Mouse (Mus musculus) MEL (cell line): ENCODE data around the gene Fndc9. TPM values are rescaled to one million over a fixed set of nuclear protein-coding genes. Genes with fewer than 3 reads are reported as not detected.

ENCODE experiments used
- DNase-seq: peaks from one replicate; pipeline ENCODE4 v3.0.0; 2011; ENCODE audit warnings: low read depth, low spot score
- H3K27ac ChIP-seq: 2 replicates; pipeline ENCODE4 v1.5.1; 2012; ENCODE audit warnings: low read depth, mild to moderate bottlenecking, control low read depth, low read length, moderate library complexity; ENCODE audit not compliant: control insufficient read depth
- H3K27me3 ChIP-seq, 2 experiments: fragments of 150-350 bp in 1 of 2; sonication (generic) in 1 of 2; 2 replicates each; pipeline ENCODE4 v1.6.1; 2012; ENCODE audit warnings: low read length in 2 of 2, mild to moderate bottlenecking in 2 of 2, improper control_type of control experiment in 1 of 2, moderate library complexity in 1 of 2; ENCODE audit not compliant: insufficient read depth in 2 of 2, control insufficient read depth in 1 of 2
- H3K36me3 ChIP-seq, 2 experiments: 2 replicates each; pipeline ENCODE4 v1.6.1; 2012 to 2014; ENCODE audit warnings: low read length in 2 of 2, improper control_type of control experiment in 1 of 2, inconsistent platforms in 1 of 2, mild to moderate bottlenecking in 1 of 2; ENCODE audit not compliant: insufficient read depth in 2 of 2, control insufficient read depth in 1 of 2
- H3K4me1 ChIP-seq, 2 experiments: fragments of 150-350 bp in 1 of 2; sonication (generic) in 1 of 2; 2 replicates each; pipeline ENCODE4 v1.6.1; 2012; ENCODE audit warnings: low read length in 2 of 2, improper control_type of control experiment in 1 of 2, mild to moderate bottlenecking in 1 of 2; ENCODE audit not compliant: insufficient read depth in 2 of 2, control insufficient read depth in 1 of 2
- H3K4me3 ChIP-seq, 2 experiments: fragments of 150-350 bp in 1 of 2; sonication (generic) in 1 of 2; 2 replicates each; pipeline ENCODE4 v1.5.1; 2012; ENCODE audit warnings: low read depth in 2 of 2, low read length in 2 of 2, mild to moderate bottlenecking in 2 of 2, moderate library complexity in 2 of 2, control low read depth in 1 of 2, improper control_type of control experiment in 1 of 2; ENCODE audit not compliant: control insufficient read depth in 1 of 2, insufficient read depth in 1 of 2
- H3K79me2 ChIP-seq: 2 replicates; pipeline ENCODE4 v1.6.1; 2012; ENCODE audit warnings: mild to moderate bottlenecking, low read length, moderate library complexity; ENCODE audit not compliant: control insufficient read depth, poor library complexity, insufficient read depth
- H3K9ac ChIP-seq: 2 replicates; pipeline ENCODE4 v1.6.1; 2012; ENCODE audit warnings: low read depth, mild to moderate bottlenecking, control low read depth, low read length, moderate library complexity; ENCODE audit not compliant: control insufficient read depth, poor library complexity, severe bottlenecking
- H3K9me3 ChIP-seq: fragments of 150-350 bp; sonication (generic); replicated peaks from 2 replicates; pipeline ENCODE4 v1.6.1; 2012; ENCODE audit warnings: mild to moderate bottlenecking, low read length, improper control_type of control experiment, moderate library complexity; ENCODE audit not compliant: insufficient read depth
- BHLHE40 ChIP-seq: IDR thresholded peaks from 2 replicates; pipeline ENCODE4 v1.6.1; 2012; ENCODE audit warnings: low read depth, mild to moderate bottlenecking, inconsistent platforms, low read length, improper control_type of control experiment, borderline replicate concordance
- CHD1 ChIP-seq: IDR thresholded peaks from 2 replicates; pipeline ENCODE4 v1.6.1; 2012; ENCODE audit warnings: low read depth, mild to moderate bottlenecking, inconsistent platforms, low read length, improper control_type of control experiment
- CHD2 ChIP-seq: IDR thresholded peaks from 2 replicates; pipeline ENCODE4 v1.6.1; 2011; ENCODE audit warnings: low read length, improper control_type of control experiment
- CTCF ChIP-seq, 3 experiments: IDR thresholded peaks in 2 of 3; conservative IDR thresholded peaks in 1 of 3; 2 replicates each; pipeline ENCODE4 v1.5.1; 2011 to 2012; ENCODE audit warnings: low read length in 3 of 3, low read depth in 2 of 3, mild to moderate bottlenecking in 2 of 3, improper control_type of control experiment in 1 of 3, inconsistent platforms in 1 of 3, mixed read lengths in 1 of 3, moderate library complexity in 1 of 3; ENCODE audit not compliant: control insufficient read depth in 1 of 3, insufficient read depth in 1 of 3, poor library complexity in 1 of 3, severe bottlenecking in 1 of 3
- E2F4 ChIP-seq: IDR thresholded peaks from 2 replicates; pipeline ENCODE4 v1.6.1; 2011; ENCODE audit warnings: low read depth, low read length, improper control_type of control experiment, borderline replicate concordance
- ELF1 ChIP-seq: IDR thresholded peaks from 2 replicates; pipeline ENCODE4 v1.6.1; 2014; ENCODE audit warnings: low read depth, mild to moderate bottlenecking, inconsistent platforms, low read length, improper control_type of control experiment, moderate library complexity
- EP300 ChIP-seq, 2 experiments: IDR thresholded peaks; 2 replicates each; pipeline ENCODE4 v1.6.1; 2011; ENCODE audit warnings: improper control_type of control experiment in 2 of 2, low read length in 2 of 2, low read depth in 1 of 2, mild to moderate bottlenecking in 1 of 2
- ETS1 ChIP-seq: IDR thresholded peaks from 2 replicates; pipeline ENCODE4 v1.6.1; 2012; ENCODE audit warnings: low read depth, mild to moderate bottlenecking, inconsistent platforms, low read length, improper control_type of control experiment, moderate library complexity
- GABPA ChIP-seq: IDR thresholded peaks from 2 replicates; pipeline ENCODE4 v1.6.1; 2012; ENCODE audit warnings: low read depth, mild to moderate bottlenecking, inconsistent platforms, low read length, improper control_type of control experiment, moderate library complexity
- HCFC1 ChIP-seq: IDR thresholded peaks from 2 replicates; pipeline ENCODE4 v1.6.1; 2012; ENCODE audit warnings: low read depth, mild to moderate bottlenecking, inconsistent platforms, low read length, improper control_type of control experiment, moderate library complexity
- JUND ChIP-seq: IDR thresholded peaks from 2 replicates; pipeline ENCODE4 v1.6.1; 2011; ENCODE audit warnings: low read depth, mild to moderate bottlenecking, improper control_type of control experiment, low read length
- KAT2A ChIP-seq: conservative IDR thresholded peaks from 2 replicates; pipeline ENCODE4 v1.6.1; 2012; ENCODE audit warnings: low read depth, low read length, improper control_type of control experiment, inconsistent platforms
- MAFK ChIP-seq: IDR thresholded peaks from 2 replicates; pipeline ENCODE4 v1.6.1; 2011; ENCODE audit warnings: low read depth, mild to moderate bottlenecking, low read length, improper control_type of control experiment, borderline replicate concordance
- MAX ChIP-seq: IDR thresholded peaks from 2 replicates; pipeline ENCODE4 v1.6.1; 2011; ENCODE audit warnings: low read length, improper control_type of control experiment
- MEF2A ChIP-seq: IDR thresholded peaks from 2 replicates; pipeline ENCODE4 v1.6.1; 2014; ENCODE audit warnings: low read depth, mild to moderate bottlenecking, inconsistent platforms, low read length, improper control_type of control experiment; ENCODE audit not compliant: poor library complexity, insufficient replicate concordance, severe bottlenecking; ENCODE audit errors: extremely low read depth
- MXI1 ChIP-seq: IDR thresholded peaks from 2 replicates; pipeline ENCODE4 v1.6.1; 2011; ENCODE audit warnings: mild to moderate bottlenecking, low read depth, low read length, improper control_type of control experiment
- MYB ChIP-seq: IDR thresholded peaks from 2 replicates; pipeline ENCODE4 v1.6.1; 2011; ENCODE audit warnings: mild to moderate bottlenecking, low read depth, low read length, improper control_type of control experiment
- NELFE ChIP-seq: IDR thresholded peaks from 2 replicates; pipeline ENCODE4 v1.6.1; 2011; ENCODE audit warnings: low read depth, low read length, improper control_type of control experiment
- NRF1 ChIP-seq: IDR thresholded peaks from 2 replicates; pipeline ENCODE4 v1.6.1; 2014; ENCODE audit warnings: low read depth, mild to moderate bottlenecking, inconsistent platforms, low read length, improper control_type of control experiment, moderate library complexity; ENCODE audit not compliant: poor library complexity, insufficient read depth, severe bottlenecking
- POLR2A ChIP-seq, 2 experiments: IDR thresholded peaks; 2 replicates each; pipeline ENCODE4 v1.6.1; 2011 to 2012; ENCODE audit warnings: low read length in 2 of 2, mild to moderate bottlenecking in 2 of 2, control low read depth in 1 of 2, improper control_type of control experiment in 1 of 2, low read depth in 1 of 2, moderate library complexity in 1 of 2; ENCODE audit not compliant: control insufficient read depth in 1 of 2, insufficient read depth in 1 of 2, poor library complexity in 1 of 2
- POLR2AphosphoS5 ChIP-seq: IDR thresholded peaks from 2 replicates; pipeline ENCODE4 v1.6.1; 2012; ENCODE audit warnings: low read depth, borderline replicate concordance, mild to moderate bottlenecking, inconsistent platforms, low read length, moderate library complexity, mixed read lengths
- RCOR1 ChIP-seq: IDR thresholded peaks from 2 replicates; pipeline ENCODE4 v1.6.1; 2012; ENCODE audit warnings: low read depth, mild to moderate bottlenecking, inconsistent platforms, low read length, improper control_type of control experiment
- SIN3A ChIP-seq: IDR thresholded peaks from 2 replicates; pipeline ENCODE4 v1.6.1; 2012; ENCODE audit warnings: low read length, improper control_type of control experiment, inconsistent platforms
- TAL1 ChIP-seq: IDR thresholded peaks from 2 replicates; pipeline ENCODE4 v1.6.1; 2012; ENCODE audit warnings: mild to moderate bottlenecking, inconsistent platforms, low read length, moderate library complexity, mixed read lengths
- TBP ChIP-seq: IDR thresholded peaks from 2 replicates; pipeline ENCODE4 v1.8.0; 2011; ENCODE audit warnings: low read depth, low read length, improper control_type of control experiment
- TCF12 ChIP-seq: IDR thresholded peaks from 2 replicates; pipeline ENCODE4 v1.6.1; 2014; ENCODE audit warnings: low read depth, mild to moderate bottlenecking, inconsistent platforms, low read length, improper control_type of control experiment, moderate library complexity
- USF1 ChIP-seq: IDR thresholded peaks from 2 replicates; pipeline ENCODE4 v1.6.1; 2014; ENCODE audit warnings: low read depth, mild to moderate bottlenecking, inconsistent platforms, low read length, improper control_type of control experiment, moderate library complexity
- USF2 ChIP-seq, 2 experiments: IDR thresholded peaks; 2 replicates each; pipeline ENCODE4 v1.6.1; 2011 to 2012; ENCODE audit warnings: improper control_type of control experiment in 2 of 2, low read length in 2 of 2, borderline replicate concordance in 1 of 2, inconsistent platforms in 1 of 2, low read depth in 1 of 2, mild to moderate bottlenecking in 1 of 2; ENCODE audit not compliant: insufficient read depth in 1 of 2
- ZC3H11A ChIP-seq: IDR thresholded peaks from 2 replicates; pipeline ENCODE4 v1.6.1; 2012; ENCODE audit warnings: low read depth, mild to moderate bottlenecking, inconsistent platforms, low read length, improper control_type of control experiment
- ZMIZ1 ChIP-seq: IDR thresholded peaks from 2 replicates; pipeline ENCODE4 v1.6.1; 2012; ENCODE audit warnings: low read depth, mild to moderate bottlenecking, inconsistent platforms, low read length, improper control_type of control experiment, moderate library complexity
- polyA plus RNA-seq, 2 experiments: library from polyadenylated mRNA; stranded (reverse) in 1 of 2; unstranded in 1 of 2; fragments of >175 nt in 1 of 2; fragments of >200 nt in 1 of 2; gene quantifications; 2 replicates each; pipeline versions ENCODE4 v1.2.1 to v1.2.4; 2012; ENCODE audit warnings: low replicate concordance in 2 of 2, low read depth in 1 of 2; ENCODE audit not compliant: insufficient read length in 2 of 2, insufficient read depth in 1 of 2, missing spikeins in 1 of 2
- total RNA-seq: library from RNA; depleted of rRNA; stranded (reverse); fragments of 300-350 nt; gene quantifications from 2 replicates; pipeline ENCODE4 v1.2.3, GENCODE M21; 2012

Gene Fndc9
- total and polyA plus RNA-seq, 3 experiments, result 0.08 to 0.35 TPM; not detected in 1

DNA sequence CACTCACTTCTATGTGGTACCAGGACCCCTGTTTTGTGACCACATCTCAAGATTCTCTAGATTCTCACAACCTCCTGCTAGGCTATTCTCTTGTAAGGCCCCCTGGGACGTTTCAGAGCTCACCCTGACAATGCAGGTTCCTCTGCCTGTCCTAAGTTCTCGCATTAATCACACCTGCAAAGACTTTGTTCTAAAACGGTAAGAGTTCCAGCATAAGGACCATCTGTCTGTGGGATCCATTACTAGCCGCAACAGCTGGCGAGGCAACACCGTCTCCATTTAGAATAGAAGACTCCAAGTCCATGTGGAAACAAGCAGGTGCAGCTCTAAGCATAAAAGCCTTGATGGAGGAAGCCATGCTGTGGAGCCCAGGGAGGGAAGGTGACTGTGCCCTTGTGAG is 5.1 kb upstream of the Fndc9 start:
- no peak overlapping the region for H3K4me3 ChIP-seq
- H3K9ac ChIP-seq, result no peak overlapping the region
- no peaks in the 10 kb centered on the region for H3K9me3 ChIP-seq
- H3K27me3 ChIP-seq, result no peaks in the 10 kb centered on the region
- DNase-seq, result no peak
- no peak overlapping the region for H3K27ac ChIP-seq
- no peak for TF ChIP-seq MXI1
- no peak for TF ChIP-seq MAX
- no peak for TF ChIP-seq KAT2A
- TF ChIP-seq BHLHE40, result no peak
- no peak for TF ChIP-seq USF1
- no peak for TF ChIP-seq NELFE
- TF ChIP-seq GABPA, result no peak
- no peak for TF ChIP-seq ZMIZ1
- TF ChIP-seq POLR2AphosphoS5, result no peak
- no peak for TF ChIP-seq MEF2A
- TF ChIP-seq EP300 (IDR thresholded peaks at IDR 0.05; ENCODE audit: low read depth in 1 of 2, low read length in 2 of 2), result no peak
- TF ChIP-seq ETS1, result no peak
- no peak for TF ChIP-seq E2F4
- no peak for TF ChIP-seq ZC3H11A
- no peak for TF ChIP-seq ELF1
- no peak for TF ChIP-seq HCFC1
- no peak for TF ChIP-seq TBP
- no peak for TF ChIP-seq CHD2
- TF ChIP-seq CHD1, result no peak
- no peak for TF ChIP-seq SIN3A
- H3K36me3 ChIP-seq, result peaks cover 0 to 2% of the 10 kb centered on the region in 2 experiments; a peak in 2 of 4 replicates
- no peaks in the 10 kb centered on the region for H3K79me2 ChIP-seq
- H3K4me1 ChIP-seq, result peaks cover 0 to 7% of the 10 kb centered on the region in 2 experiments; a peak in 2 of 4 replicates

GRCm38 (mm10) chr11:46232803-46233202 is 2.5 kb upstream of the Fndc9 start:
- Histone ChIP-seq H3K9me3 (no peaks in the 10 kb centered on the region), H3K4me1 (no peaks in the 10 kb centered on the region), H3K36me3 (no peaks in the 10 kb centered on the region; a peak in 1 of 4 replicates), H3K27ac (no peak overlapping the region), H3K4me3 (no peak overlapping the region), H3K27me3 (no peaks in the 10 kb centered on the region), H3K9ac (no peak overlapping the region), H3K79me2 (no peaks in the 10 kb centered on the region)
- TF ChIP-seq GABPA (no peak), TBP (no peak), USF2 (IDR thresholded peaks at IDR 0.05; ENCODE audit: borderline replicate concordance in 1 of 2, insufficient read depth in 1 of 2, low read depth in 1 of 2, low read length in 2 of 2) (no peak), POLR2A (IDR thresholded peaks at IDR 0.05; ENCODE audit: control insufficient read depth in 1 of 2, insufficient read depth in 1 of 2, low read depth in 1 of 2, low read length in 2 of 2, poor library complexity in 1 of 2) (no peak), CHD1 (no peak), MYB (no peak), JUND (no peak), CTCF (IDR thresholded peaks at IDR 0.05 in 2 of 3, conservative IDR thresholded peaks at IDR 0.05 in 1 of 3; ENCODE audit: control insufficient read depth in 1 of 3, insufficient read depth in 1 of 3, low read depth in 2 of 3, low read length in 3 of 3, poor library complexity in 1 of 3, severe bottlenecking in 1 of 3) (no peak), TCF12 (no peak), NRF1 (no peak), SIN3A (no peak), MEF2A (no peak), MAFK (no peak), MAX (no peak), RCOR1 (no peak), TAL1 (no peak), HCFC1 (no peak)
- DNase-seq, result no peak
